Mouse (Mus musculus) monocyte, adult 5-6 weeks (primary cell): ENCODE measurements around the gene Myadm. TPM values are rescaled to one million over a fixed set of nuclear protein-coding genes. Genes with fewer than 3 reads are reported as not detected.

Source experiments
- ATAC-seq: fragments of 153-309, 156-312 bp; replicated peaks from 2 replicates; pipeline ENCODE4 v1.8.0; 2017; ENCODE audit warnings: mild to moderate bottlenecking; ENCODE audit not compliant: low TSS enrichment, insufficient number of reproducible peaks, severe bottlenecking, poor library complexity, low FRiP score
- total RNA-seq: library from RNA; stranded (forward); fragments of 200-1000, 200-491, 200-594 nt; gene quantifications from 3 replicates; pipeline ENCODE4 v1.2.3, GENCODE M21; 2017

Myadm gene
- total RNA-seq, 1 experiment from 2014 or later: 60.3 TPM

GRCm38 (mm10) chr7:3345301-3345700 is 56.4 kb downstream of the Myadm start:
- ATAC-seq: no peak

GRCm38 (mm10) chr7:3347366-3348287 is 58.7 kb downstream of the Myadm start:
- ATAC-seq: no peak

GRCm38 (mm10) chr7:3348326-3348725 is 59.4 kb downstream of the Myadm start:
- no peak for ATAC-seq

GRCm38 (mm10) chr7:3349775-3350174 is 60.9 kb downstream of the Myadm start:
- ATAC-seq: no peak

Other genes starting within 250 kb of the Myadm start
- gene AU018091, start 119.9 kb upstream of the Myadm start, total RNA-seq: not detected in 3 replicates
- 2.6 to 2.9 TPM in 2 of 3 replicates, not detected in the other for gene Nlrp12, start 39.3 kb upstream of the Myadm start, total RNA-seq
- 1.9 to 7.0 TPM (median 3.2 TPM) in 3 replicates for gene Prkcg, start 99 bp downstream of the Myadm start, total RNA-seq
- not detected in 3 replicates for gene Cacng7, start 43.9 kb downstream of the Myadm start, total RNA-seq
- not detected in 3 replicates for gene Cacng8, start 101.6 kb downstream of the Myadm start, total RNA-seq
- not detected in 3 replicates for gene Cacng6, start 135.1 kb downstream of the Myadm start, total RNA-seq
- gene Tarm1, start 213.5 kb downstream of the Myadm start, total RNA-seq: 1.3 to 1.9 TPM in 2 of 3 replicates, not detected in the other